Mouse (Mus musculus) midbrain, postnatal 0 days (tissue): ENCODE measurements around the gene Rab12. TPM values are rescaled to one million over a fixed set of nuclear protein-coding genes. Genes with fewer than 3 reads are reported as not detected.

Source experiments
- ATAC-seq: fragments of 200-750 bp; cut with Nextera tagmentation; 2 replicates; pipeline ENCODE4 v1.8.0; 2017; ENCODE audit warnings: moderate number of reproducible peaks, mild to moderate bottlenecking, moderate TSS enrichment, moderate library complexity; ENCODE audit not compliant: low FRiP score
- DNase-seq: peaks from one replicate; pipeline ENCODE4 v3.0.0-alpha.2; 2015; ENCODE audit warnings: low spot score
- H3K27ac ChIP-seq: fragments of 300-500 bp; sonication (generic); 2 replicates; pipeline ENCODE4 v1.5.1; 2014; ENCODE audit warnings: low read depth, mild to moderate bottlenecking, low read length, mixed read lengths
- H3K27me3 ChIP-seq: fragments of 300-500 bp; sonication (generic); 2 replicates; pipeline ENCODE4 v1.6.1; 2014; ENCODE audit warnings: low read length, control low read depth, mixed read lengths; ENCODE audit not compliant: insufficient read depth
- H3K36me3 ChIP-seq: fragments of 300-500 bp; sonication (generic); 2 replicates; pipeline ENCODE4 v1.6.1; 2014; ENCODE audit warnings: low read length, control low read depth, mixed read lengths; ENCODE audit not compliant: insufficient read depth
- H3K4me1 ChIP-seq: fragments of 300-500 bp; sonication (generic); 2 replicates; pipeline ENCODE4 v1.6.1; 2014; ENCODE audit warnings: mild to moderate bottlenecking, control low read depth, antibody characterized with exemption, low read length, mixed read lengths; ENCODE audit not compliant: insufficient read depth
- H3K4me2 ChIP-seq: fragments of 300-500 bp; sonication (generic); 2 replicates; pipeline ENCODE4 v1.6.1; 2014; ENCODE audit warnings: low read depth, mild to moderate bottlenecking, low read length, mixed read lengths; ENCODE audit not compliant: poor library complexity, severe bottlenecking
- H3K4me3 ChIP-seq: fragments of 300-500 bp; sonication (generic); 2 replicates; pipeline ENCODE4 v1.5.1; 2014; ENCODE audit warnings: low read depth, mild to moderate bottlenecking, low read length, moderate library complexity
- H3K9ac ChIP-seq: fragments of 300-500 bp; sonication (generic); replicated peaks from 2 replicates; pipeline ENCODE4 v1.6.1; 2014; ENCODE audit warnings: mild to moderate bottlenecking, low read length, moderate library complexity, mixed read lengths; ENCODE audit not compliant: poor library complexity, severe bottlenecking
- H3K9me3 ChIP-seq: fragments of 300-500 bp; sonication (generic); 2 replicates; pipeline ENCODE4 v1.6.1; 2016; ENCODE audit warnings: low read length, control low read depth
- CTCF ChIP-seq: IDR thresholded peaks from 2 replicates; pipeline ENCODE4 v1.5.1; 2016; ENCODE audit warnings: antibody characterized with exemption, mild to moderate bottlenecking
- WGBS: fragments of 180-500 bp; shearing (Covaris S2); extraction: QIAGEN DNeasy Blood & Tissue Kit; methylation state at CpG from one replicate; pipeline ENCODE4 v1.1.7; 2014; 5-methylcytosine and 5-hydroxymethylcytosine counted together
- polyA plus RNA-seq: library from polyadenylated mRNA; unstranded; fragments of >200 nt; fragmentation: Nextera tagmentation; extraction: Ambion mirVana; gene quantifications from 2 replicates; pipeline ENCODE4 v1.2.1, GENCODE M21; 2015
- total RNA-seq: library from RNA; depleted of rRNA; stranded (reverse); fragments of >200 nt; gene quantifications from 2 replicates; pipeline ENCODE4 v1.2.3, GENCODE M21; 2014

Gene Rab12
- total and polyA plus RNA-seq, 2 experiments from 2014 or later = 95.3 to 102 TPM

GRCm38 (mm10) chr17:66516953-66517352 lies 2.6 kb downstream of the Rab12 start:
- no peak overlapping the region for H3K4me3 ChIP-seq
- H3K9ac ChIP-seq = no peak overlapping the region
- peaks cover 7% of the 10 kb centered on the region; the same call in 1 of the 2 replicates for H3K36me3 ChIP-seq
- no peak overlapping the region for H3K27ac ChIP-seq
- no peaks in the 10 kb centered on the region for H3K27me3 ChIP-seq
- ATAC-seq (no peak), DNase-seq (no peak)
- H3K4me2 ChIP-seq = 0 out of 2 replicates have a peak overlapping the region, but pooled peaks have one; percentile 4
- WGBS = 83% methylated on average over 4 of the region's 4 CpGs
- H3K9me3 ChIP-seq = no peaks in the 10 kb centered on the region
- no peak for TF ChIP-seq CTCF
- 0 out of 2 replicates have a peak, but pooled peaks cover 3% of the 10 kb centered on the region for H3K4me1 ChIP-seq

DNA sequence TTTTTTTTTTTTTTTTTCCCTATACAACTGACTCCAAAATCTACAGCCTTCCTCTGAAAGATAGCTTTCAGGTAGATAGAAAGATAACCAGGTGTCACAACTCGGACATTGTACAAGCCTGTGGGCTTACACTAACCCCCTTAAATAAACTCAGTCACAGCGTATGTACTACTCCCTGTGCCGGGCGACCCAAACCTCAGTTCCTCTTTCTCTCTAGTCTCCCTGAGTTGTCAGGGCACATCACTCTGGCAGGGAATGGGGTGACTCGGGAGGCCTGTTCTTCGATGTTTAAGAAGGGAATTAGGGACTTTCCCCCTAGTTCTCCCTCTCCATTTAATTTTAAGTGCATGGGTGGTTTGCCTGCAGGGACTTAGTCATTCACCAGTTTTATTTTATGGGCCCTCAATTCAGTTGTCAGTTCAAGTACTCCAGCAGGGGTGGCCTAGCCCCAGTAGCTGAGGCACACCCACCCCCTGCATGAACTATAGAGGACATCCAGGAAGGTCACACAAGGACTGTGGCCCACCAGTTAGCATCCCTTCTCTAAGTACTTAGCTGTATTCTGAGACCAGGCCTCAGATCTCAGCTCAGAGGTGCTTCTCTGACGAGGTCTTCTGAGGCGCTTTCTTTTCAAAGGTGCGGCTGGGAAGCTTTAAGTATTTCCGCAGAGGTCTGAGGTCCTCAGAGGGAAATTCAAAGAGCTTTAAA lies 5.1 kb downstream of the Rab12 start:
- Histone ChIP-seq H3K4me2 (no peak overlapping the region), H3K9me3 (no peaks in the 10 kb centered on the region), H3K4me3 (no peak overlapping the region), H3K36me3 (peaks cover 7% of the 10 kb centered on the region; the same call in 1 of the 2 replicates), H3K27ac (no peak overlapping the region), H3K4me1 (0 out of 2 replicates have a peak, but pooled peaks cover 3% of the 10 kb centered on the region), H3K27me3 (no peaks in the 10 kb centered on the region), H3K9ac (no peak overlapping the region)
- no peak for TF ChIP-seq CTCF
- DNase-seq = no peak
- 92% methylated on average over 10 of the region's 10 CpGs for WGBS
- no peak for ATAC-seq

GRCm38 (mm10) chr17:66512202-66512956 lies 7.2 kb downstream of the Rab12 start:
- Histone ChIP-seq H3K4me3 (no peak overlapping the region), H3K4me1 (no peaks in the 10 kb centered on the region), H3K36me3 (peaks cover 7% of the 10 kb centered on the region; the same call in 1 of the 2 replicates), H3K27ac (no peak overlapping the region), H3K9ac (no peak overlapping the region), H3K9me3 (no peaks in the 10 kb centered on the region), H3K27me3 (no peaks in the 10 kb centered on the region), H3K4me2 (no peak overlapping the region)
- 81% methylated on average over 15 of the region's 15 CpGs for WGBS
- no peak for DNase-seq
- TF ChIP-seq CTCF = no peak
- ATAC-seq = no peak

DNA sequence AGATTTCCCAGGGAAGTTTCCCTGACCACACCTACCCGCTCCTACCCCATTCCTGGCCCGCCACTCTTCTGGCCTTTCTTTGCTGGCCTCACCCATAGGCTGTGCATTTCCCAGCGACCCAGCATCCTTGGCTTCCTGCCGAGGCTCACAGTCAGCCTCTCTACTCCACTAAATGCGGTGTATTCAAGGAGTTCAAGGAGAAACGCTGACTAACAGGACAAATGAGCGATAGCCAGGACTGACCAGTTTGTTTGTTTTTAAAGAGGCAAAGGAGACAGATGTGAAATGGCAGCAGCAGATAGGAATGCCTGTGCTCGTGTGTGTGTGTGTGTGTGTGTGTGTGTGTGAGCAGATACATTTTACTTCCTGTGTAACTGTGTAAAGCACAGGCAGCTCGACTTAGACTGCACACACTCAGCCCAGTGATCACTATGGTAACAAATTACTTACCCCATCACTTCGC lies 9.3 kb downstream of the Rab12 start:
- DNase-seq (peak; percentile 56), ATAC-seq (no peak)
- Histone ChIP-seq H3K27me3 (no peaks in the 10 kb centered on the region), H3K4me3 (no peak overlapping the region), H3K9ac (no peak overlapping the region), H3K36me3 (peaks cover 9% of the 10 kb centered on the region; the same call in 1 of the 2 replicates), H3K27ac (no peak overlapping the region), H3K4me1 (no peaks in the 10 kb centered on the region), H3K9me3 (no peaks in the 10 kb centered on the region), H3K4me2 (no peak overlapping the region)
- 56% methylated on average over 10 of the region's 10 CpGs for WGBS
- no peak for TF ChIP-seq CTCF

- H3K4me3 ChIP-seq = no peak overlapping the region
- TF ChIP-seq CTCF = no peak
- no peak overlapping the region for H3K4me2 ChIP-seq
- ATAC-seq = no peak
- H3K27me3 ChIP-seq = no peaks in the 10 kb centered on the region
- no peaks in the 10 kb centered on the region for H3K9me3 ChIP-seq
- no peak overlapping the region for H3K9ac ChIP-seq
- no peak overlapping the region for H3K27ac ChIP-seq
- H3K36me3 ChIP-seq = peaks cover 13% of the 10 kb centered on the region
- 85% methylated on average over 9 of the region's 9 CpGs for WGBS
- no peak for DNase-seq
- no peaks in the 10 kb centered on the region for H3K4me1 ChIP-seq
Measured at GRCm38 (mm10) chr17:66507049-66507954, 12.2 kb downstream of the Rab12 start.
